Mouse (Mus musculus) R1 (cell line): ENCODE data around the gene Vasp.

ENCODE experiments used
- DNase-seq: peaks from one replicate; pipeline ENCODE4 v3.0.0-alpha.2; 2018; ENCODE audit warnings: low read depth, low spot score

Gene Vasp

GRCm38 (mm10) chr7:19270509-19271237 lies 944 bp downstream of the Vasp start:
- DNase-seq = peak; percentile 66

- DNase-seq = peak; percentile 86
Measured at GRCm38 (mm10) chr7:19269721-19270441, 1.7 kb downstream of the Vasp start.

GRCm38 (mm10) chr7:19268993-19269681 lies 2.5 kb downstream of the Vasp start:
- no peak for DNase-seq

GRCm38 (mm10) chr7:19267051-19267450 lies 4.6 kb downstream of the Vasp start:
- DNase-seq = no peak

- no peak for DNase-seq
Measured at GRCm38 (mm10) chr7:19265928-19266822, 5.4 kb downstream of the Vasp start.

- no peak for DNase-seq
Measured at GRCm38 (mm10) chr7:19265147-19265546, 6.5 kb downstream of the Vasp start.

- no peak for DNase-seq
Measured at GRCm38 (mm10) chr7:19258336-19258735, 13.3 kb downstream of the Vasp start.

GRCm38 (mm10) chr7:19257390-19258022 lies 14.1 kb downstream of the Vasp start:
- peak; percentile 99 for DNase-seq

GRCm38 (mm10) chr7:19256567-19256966 lies 15.1 kb downstream of the Vasp start:
- peak; percentile 82 for DNase-seq

- DNase-seq = peak; percentile 62
Measured at GRCm38 (mm10) chr7:19255395-19255794, 16.2 kb downstream of the Vasp start.

- DNase-seq = no peak
Measured at GRCm38 (mm10) chr7:19253437-19253836, 18.2 kb downstream of the Vasp start.

GRCm38 (mm10) chr7:19252078-19252477 lies 19.5 kb downstream of the Vasp start:
- no peak for DNase-seq

GRCm38 (mm10) chr7:19247511-19247910 lies 24.1 kb downstream of the Vasp start:
- no peak for DNase-seq

- DNase-seq = no peak
Measured at GRCm38 (mm10) chr7:19246855-19247254, 24.8 kb downstream of the Vasp start.

GRCm38 (mm10) chr7:19245083-19245482 lies 26.5 kb downstream of the Vasp start:
- no peak for DNase-seq

GRCm38 (mm10) chr7:19243858-19244257 lies 27.8 kb downstream of the Vasp start:
- no peak for DNase-seq

- DNase-seq = no peak
Measured at GRCm38 (mm10) chr7:19242005-19242404, 29.6 kb downstream of the Vasp start.

GRCm38 (mm10) chr7:19240905-19241463 lies 30.6 kb downstream of the Vasp start:
- DNase-seq = no peak

- DNase-seq = no peak
Measured at GRCm38 (mm10) chr7:19239986-19240385, 31.6 kb downstream of the Vasp start.

- DNase-seq = peak; percentile 93
Measured at GRCm38 (mm10) chr7:19239423-19239822, 32.2 kb downstream of the Vasp start.

- DNase-seq = no peak
Measured at GRCm38 (mm10) chr7:19238344-19238743, 33.3 kb downstream of the Vasp start.
